Mouse (Mus musculus): ENCODE measurements around the gene Gsg1l. TPM values are rescaled to one million over a fixed set of nuclear protein-coding genes. Genes with fewer than 3 reads are reported as not detected.

Gene Gsg1l
- polyA plus RNA-seq, 1 experiment from 2014 or later: 7.0 TPM

- Histone ChIP-seq H3K36me3 (ENCODE audit: control insufficient read depth, insufficient read depth, low read length) (peaks cover 17% of the 10 kb centered on the region), H3K27me3 (ENCODE audit: control insufficient read depth, insufficient read depth, low read length) (no peaks in the 10 kb centered on the region), H3K4me1 (ENCODE audit: control insufficient read depth, insufficient read depth, low read length) (no peaks in the 10 kb centered on the region), H3K27ac (ENCODE audit: low read depth, low read length) (no peak overlapping the region), H3K9ac (ENCODE audit: low read length) (no peak overlapping the region), H3K4me3 (ENCODE audit: low read depth, low read length) (no peak overlapping the region), H3K9me3 (ENCODE audit: control insufficient read depth, low read length) (no peaks in the 10 kb centered on the region), H3K4me2 (ENCODE audit: low read depth) (no peak overlapping the region)
- DNase-seq (ENCODE audit: low spot score) (no peak), ATAC-seq (ENCODE audit: insufficient read depth, low FRiP score, low TSS enrichment) (no peak)
- WGBS: 85% methylated on average over 2 of the region's 2 CpGs
These were observed 17.6 kb upstream of the Gsg1l start for GRCm38 (mm10) chr7:126099835-126100234.

- Histone ChIP-seq H3K9ac (ENCODE audit: low read length) (no peak overlapping the region), H3K27ac (ENCODE audit: low read depth, low read length) (no peak overlapping the region), H3K36me3 (ENCODE audit: control insufficient read depth, insufficient read depth, low read length) (peaks cover 17% of the 10 kb centered on the region), H3K27me3 (ENCODE audit: control insufficient read depth, insufficient read depth, low read length) (no peaks in the 10 kb centered on the region), H3K4me3 (ENCODE audit: low read depth, low read length) (no peak overlapping the region), H3K4me2 (ENCODE audit: low read depth) (no peak overlapping the region), H3K4me1 (ENCODE audit: control insufficient read depth, insufficient read depth, low read length) (no peaks in the 10 kb centered on the region), H3K9me3 (ENCODE audit: control insufficient read depth, low read length) (no peaks in the 10 kb centered on the region)
- 95% methylated on average over 7 of the region's 7 CpGs for WGBS
- ATAC-seq (ENCODE audit: insufficient read depth, low FRiP score, low TSS enrichment) (no peak), DNase-seq (ENCODE audit: low spot score) (no peak)
These were observed 17.1 kb upstream of the Gsg1l start for GRCm38 (mm10) chr7:126099163-126099775.

GRCm38 (mm10) chr7:126097219-126097915, 15.2 kb upstream of the Gsg1l start:
- no peaks in the 10 kb centered on the region for H3K27me3 ChIP-seq (ENCODE audit: control insufficient read depth, insufficient read depth, low read length)
- H3K4me1 ChIP-seq (ENCODE audit: control insufficient read depth, insufficient read depth, low read length): no peaks in the 10 kb centered on the region
- H3K36me3 ChIP-seq (ENCODE audit: control insufficient read depth, insufficient read depth, low read length): peaks cover 12% of the 10 kb centered on the region
- H3K9ac ChIP-seq (ENCODE audit: low read length): no peak overlapping the region
- ATAC-seq (ENCODE audit: insufficient read depth, low FRiP score, low TSS enrichment): no peak
- no peak overlapping the region for H3K27ac ChIP-seq (ENCODE audit: low read depth, low read length)
- no peaks in the 10 kb centered on the region for H3K9me3 ChIP-seq (ENCODE audit: control insufficient read depth, low read length)
- H3K4me3 ChIP-seq (ENCODE audit: low read depth, low read length): no peak overlapping the region
- WGBS: 85% methylated on average over 7 of the region's 9 CpGs
- H3K4me2 ChIP-seq (ENCODE audit: low read depth): no peak overlapping the region
- no peak for DNase-seq (ENCODE audit: low spot score)

- no peaks in the 10 kb centered on the region for H3K9me3 ChIP-seq (ENCODE audit: control insufficient read depth, low read length)
- WGBS: 89% methylated on average over 5 of the region's 5 CpGs
- ATAC-seq (ENCODE audit: insufficient read depth, low FRiP score, low TSS enrichment) (no peak), DNase-seq (ENCODE audit: low spot score) (no peak)
- H3K4me2 ChIP-seq (ENCODE audit: low read depth): no peak overlapping the region
- H3K27ac ChIP-seq (ENCODE audit: low read depth, low read length): no peak overlapping the region
- no peaks in the 10 kb centered on the region for H3K27me3 ChIP-seq (ENCODE audit: control insufficient read depth, insufficient read depth, low read length)
- no peak overlapping the region for H3K4me3 ChIP-seq (ENCODE audit: low read depth, low read length)
- H3K36me3 ChIP-seq (ENCODE audit: control insufficient read depth, insufficient read depth, low read length): peaks cover 8% of the 10 kb centered on the region
- no peaks in the 10 kb centered on the region for H3K4me1 ChIP-seq (ENCODE audit: control insufficient read depth, insufficient read depth, low read length)
- H3K9ac ChIP-seq (ENCODE audit: low read length): no peak overlapping the region
These were observed 14.4 kb upstream of the Gsg1l start for GRCm38 (mm10) chr7:126096596-126096995.

- H3K4me2 ChIP-seq (ENCODE audit: low read depth): no peak overlapping the region
- no peaks in the 10 kb centered on the region for H3K9me3 ChIP-seq (ENCODE audit: control insufficient read depth, low read length)
- no peaks in the 10 kb centered on the region for H3K27me3 ChIP-seq (ENCODE audit: control insufficient read depth, insufficient read depth, low read length)
- no peak overlapping the region for H3K27ac ChIP-seq (ENCODE audit: low read depth, low read length)
- H3K9ac ChIP-seq (ENCODE audit: low read length): no peak overlapping the region
- WGBS: 94% methylated on average over 5 of the region's 5 CpGs
- no peaks in the 10 kb centered on the region for H3K4me1 ChIP-seq (ENCODE audit: control insufficient read depth, insufficient read depth, low read length)
- H3K4me3 ChIP-seq (ENCODE audit: low read depth, low read length): no peak overlapping the region
- H3K36me3 ChIP-seq (ENCODE audit: control insufficient read depth, insufficient read depth, low read length): no peaks in the 10 kb centered on the region; the same call in 1 of the 2 replicates
- DNase-seq (ENCODE audit: low spot score) (no peak), ATAC-seq (ENCODE audit: insufficient read depth, low FRiP score, low TSS enrichment) (no peak)
These were observed 12.5 kb upstream of the Gsg1l start for GRCm38 (mm10) chr7:126094738-126095137.

- no peak for ATAC-seq (ENCODE audit: insufficient read depth, low FRiP score, low TSS enrichment)
- Histone ChIP-seq H3K27me3 (ENCODE audit: control insufficient read depth, insufficient read depth, low read length) (no peaks in the 10 kb centered on the region), H3K4me3 (ENCODE audit: low read depth, low read length) (no peak overlapping the region), H3K9ac (ENCODE audit: low read length) (no peak overlapping the region), H3K4me2 (ENCODE audit: low read depth) (no peak overlapping the region), H3K27ac (ENCODE audit: low read depth, low read length) (no peak overlapping the region), H3K4me1 (ENCODE audit: control insufficient read depth, insufficient read depth, low read length) (no peaks in the 10 kb centered on the region), H3K36me3 (ENCODE audit: control insufficient read depth, insufficient read depth, low read length) (no peaks in the 10 kb centered on the region), H3K9me3 (ENCODE audit: control insufficient read depth, low read length) (no peaks in the 10 kb centered on the region)
- 41% methylated on average over 3 of the region's 3 CpGs for WGBS
- no peak for DNase-seq (ENCODE audit: low spot score)
These were observed 11.0 kb upstream of the Gsg1l start for GRCm38 (mm10) chr7:126093162-126093561.

- DNase-seq (ENCODE audit: low spot score) (peak; percentile 70), ATAC-seq (ENCODE audit: insufficient read depth, low FRiP score, low TSS enrichment) (no peak)
- Histone ChIP-seq H3K9me3 (ENCODE audit: control insufficient read depth, low read length) (no peaks in the 10 kb centered on the region), H3K9ac (ENCODE audit: low read length) (no peak overlapping the region), H3K27ac (ENCODE audit: low read depth, low read length) (no peak overlapping the region), H3K4me2 (ENCODE audit: low read depth) (no peak overlapping the region), H3K27me3 (ENCODE audit: control insufficient read depth, insufficient read depth, low read length) (no peaks in the 10 kb centered on the region), H3K36me3 (ENCODE audit: control insufficient read depth, insufficient read depth, low read length) (no peaks in the 10 kb centered on the region), H3K4me3 (ENCODE audit: low read depth, low read length) (no peak overlapping the region), H3K4me1 (ENCODE audit: control insufficient read depth, insufficient read depth, low read length) (no peaks in the 10 kb centered on the region)
- WGBS: 19% methylated on average over 6 of the region's 6 CpGs
These were observed 7.6 kb upstream of the Gsg1l start for GRCm38 (mm10) chr7:126089782-126090181.

GRCm38 (mm10) chr7:126088155-126088554, 5.9 kb upstream of the Gsg1l start:
- H3K9me3 ChIP-seq (ENCODE audit: control insufficient read depth, low read length): no peaks in the 10 kb centered on the region
- 31% methylated on average over 4 of the region's 6 CpGs for WGBS
- DNase-seq (ENCODE audit: low spot score) (no peak), ATAC-seq (ENCODE audit: insufficient read depth, low FRiP score, low TSS enrichment) (no peak)
- H3K4me2 ChIP-seq (ENCODE audit: low read depth): no peak overlapping the region
- H3K36me3 ChIP-seq (ENCODE audit: control insufficient read depth, insufficient read depth, low read length): no peaks in the 10 kb centered on the region
- no peak overlapping the region for H3K27ac ChIP-seq (ENCODE audit: low read depth, low read length)
- H3K27me3 ChIP-seq (ENCODE audit: control insufficient read depth, insufficient read depth, low read length): peaks cover 11% of the 10 kb centered on the region
- no peaks in the 10 kb centered on the region for H3K4me1 ChIP-seq (ENCODE audit: control insufficient read depth, insufficient read depth, low read length)
- no peak overlapping the region for H3K4me3 ChIP-seq (ENCODE audit: low read depth, low read length)
- H3K9ac ChIP-seq (ENCODE audit: low read length): no peak overlapping the region

GRCm38 (mm10) chr7:126087602-126088001, 5.4 kb upstream of the Gsg1l start:
- H3K9me3 ChIP-seq (ENCODE audit: control insufficient read depth, low read length): no peaks in the 10 kb centered on the region

More at GRCm38 (mm10) chr7:126087602-126088001, 5.4 kb upstream of the Gsg1l start:
- no peak for DNase-seq (ENCODE audit: low spot score)
- no peaks in the 10 kb centered on the region for H3K36me3 ChIP-seq (ENCODE audit: control insufficient read depth, insufficient read depth, low read length)
- peaks cover 17% of the 10 kb centered on the region for H3K27me3 ChIP-seq (ENCODE audit: control insufficient read depth, insufficient read depth, low read length)
- WGBS: 73% methylated on average over 10 of the region's 10 CpGs
- H3K27ac ChIP-seq (ENCODE audit: low read depth, low read length): no peak overlapping the region
- H3K4me2 ChIP-seq (ENCODE audit: low read depth): no peak overlapping the region
- H3K9ac ChIP-seq (ENCODE audit: low read length): no peak overlapping the region
- H3K4me3 ChIP-seq (ENCODE audit: low read depth, low read length): no peak overlapping the region
- 0 out of 2 replicates have a peak, but pooled peaks cover under 1% of the 10 kb centered on the region for H3K4me1 ChIP-seq (ENCODE audit: control insufficient read depth, insufficient read depth, low read length)
- no peak for ATAC-seq (ENCODE audit: insufficient read depth, low FRiP score, low TSS enrichment)
